Mouse (Mus musculus): ENCODE measurements around the gene Laptm4a.

GRCm38 (mm10) chr12:8900919-8901663, 20.4 kb upstream of the Laptm4a start:
- no peak for TF ChIP-seq CTCF (IDR thresholded peaks at IDR 0.05; ENCODE audit: control insufficient read depth, insufficient read depth, low read length)
- no peak for TF ChIP-seq POLR2A (IDR thresholded peaks at IDR 0.05; ENCODE audit: borderline replicate concordance, control insufficient read depth, low read depth, low read length)

All from bone marrow, adult 2 months (tissue).